Mouse (Mus musculus): ENCODE measurements around the gene Snrpb. TPM values are rescaled to one million over a fixed set of nuclear protein-coding genes. Genes with fewer than 3 reads are reported as not detected.

Snrpb gene
- polyA plus RNA-seq, 1 experiment from 2014 or later = 891 TPM

GRCm38 (mm10) chr2:130157231-130158087 is 21.7 kb downstream of the Snrpb start:
- 86% methylated on average over 14 of the region's 14 CpGs for WGBS
- no peak for DNase-seq (ENCODE audit: low spot score)

DNA sequence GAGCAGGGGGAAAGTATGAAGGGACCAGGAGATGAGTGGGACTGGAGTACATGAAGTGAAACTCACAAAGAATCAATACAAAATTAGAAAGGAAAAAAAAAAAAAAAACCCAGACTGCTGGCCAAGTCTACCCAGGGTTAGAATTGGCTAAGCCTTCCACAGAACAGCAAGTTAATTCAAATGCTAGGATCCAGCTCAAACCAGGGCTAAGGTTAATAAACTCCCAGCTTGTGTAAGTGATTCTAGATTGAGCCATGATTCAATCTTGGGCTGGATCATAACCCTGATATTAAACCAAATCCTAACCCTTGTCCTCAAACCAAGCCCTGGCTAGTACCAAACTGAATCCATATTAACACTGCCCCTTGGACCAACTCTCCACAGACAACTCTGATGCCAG is 23.4 kb downstream of the Snrpb start:
- Histone ChIP-seq H3K4me2 (ENCODE audit: low read depth, severe bottlenecking) (no peak overlapping the region), H3K9ac (ENCODE audit: low read length) (no peak overlapping the region), H3K4me1 (ENCODE audit: control insufficient read depth, insufficient read depth, low read length) (no peaks in the 10 kb centered on the region), H3K9me3 (ENCODE audit: control insufficient read depth, low read length) (no peaks in the 10 kb centered on the region), H3K4me3 (ENCODE audit: low read depth, low read length) (no peak overlapping the region), H3K36me3 (ENCODE audit: control insufficient read depth, insufficient read depth, low read length) (no peaks in the 10 kb centered on the region), H3K27me3 (ENCODE audit: control insufficient read depth, insufficient read depth, low read length) (no peaks in the 10 kb centered on the region), H3K27ac (replicated peaks; ENCODE audit: low read depth, low read length) (no peak overlapping the region)
- no peak for ATAC-seq (ENCODE audit: insufficient number of reproducible peaks, low FRiP score, low TSS enrichment, low read depth)
- DNase-seq (ENCODE audit: low spot score) = no peak

More at GRCm38 (mm10) chr2:130157231-130158087, 21.7 kb downstream of the Snrpb start:
- no peak overlapping the region for H3K27ac ChIP-seq (replicated peaks; ENCODE audit: low read depth, low read length)
- ATAC-seq (ENCODE audit: insufficient number of reproducible peaks, low FRiP score, low TSS enrichment, low read depth) = no peak
- H3K9ac ChIP-seq (ENCODE audit: low read length) = no peak overlapping the region
- H3K4me1 ChIP-seq (ENCODE audit: control insufficient read depth, insufficient read depth, low read length) = no peaks in the 10 kb centered on the region
- no peaks in the 10 kb centered on the region for H3K27me3 ChIP-seq (ENCODE audit: control insufficient read depth, insufficient read depth, low read length)
- H3K36me3 ChIP-seq (ENCODE audit: control insufficient read depth, insufficient read depth, low read length) = no peaks in the 10 kb centered on the region
- no peak overlapping the region for H3K4me3 ChIP-seq (ENCODE audit: low read depth, low read length)
- H3K9me3 ChIP-seq (ENCODE audit: control insufficient read depth, low read length) = no peaks in the 10 kb centered on the region
- no peak overlapping the region for H3K4me2 ChIP-seq (ENCODE audit: low read depth, severe bottlenecking)

DNA sequence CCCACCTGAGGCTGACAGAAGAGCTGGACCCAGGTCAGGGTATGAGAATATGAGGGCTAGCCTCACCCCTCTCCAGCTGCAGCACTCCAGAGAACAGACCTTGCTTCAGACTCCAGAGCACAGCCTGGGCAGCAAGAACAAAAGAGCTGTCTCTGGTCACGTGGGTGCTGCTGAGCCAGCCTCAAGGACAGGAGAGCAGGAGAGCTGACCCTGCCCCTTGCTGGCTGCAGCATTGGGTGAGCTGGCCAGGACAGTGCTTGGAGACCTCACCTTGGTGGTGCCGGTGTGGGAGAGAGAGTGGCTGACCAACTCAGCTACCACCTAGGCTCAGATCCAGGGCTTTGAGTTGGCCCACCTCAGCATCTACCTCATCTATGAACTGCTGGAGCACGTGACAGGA is 24.0 kb downstream of the Snrpb start:
- Histone ChIP-seq H3K36me3 (ENCODE audit: control insufficient read depth, insufficient read depth, low read length) (no peaks in the 10 kb centered on the region), H3K9me3 (ENCODE audit: control insufficient read depth, low read length) (no peaks in the 10 kb centered on the region), H3K4me2 (ENCODE audit: low read depth, severe bottlenecking) (no peak overlapping the region), H3K27me3 (ENCODE audit: control insufficient read depth, insufficient read depth, low read length) (no peaks in the 10 kb centered on the region), H3K4me3 (ENCODE audit: low read depth, low read length) (no peak overlapping the region), H3K9ac (ENCODE audit: low read length) (no peak overlapping the region), H3K27ac (replicated peaks; ENCODE audit: low read depth, low read length) (no peak overlapping the region), H3K4me1 (ENCODE audit: control insufficient read depth, insufficient read depth, low read length) (no peaks in the 10 kb centered on the region)
- ATAC-seq (ENCODE audit: insufficient number of reproducible peaks, low FRiP score, low TSS enrichment, low read depth) = no peak
- WGBS = 82% methylated on average over 3 of the region's 3 CpGs
- no peak for DNase-seq (ENCODE audit: low spot score)

DNA sequence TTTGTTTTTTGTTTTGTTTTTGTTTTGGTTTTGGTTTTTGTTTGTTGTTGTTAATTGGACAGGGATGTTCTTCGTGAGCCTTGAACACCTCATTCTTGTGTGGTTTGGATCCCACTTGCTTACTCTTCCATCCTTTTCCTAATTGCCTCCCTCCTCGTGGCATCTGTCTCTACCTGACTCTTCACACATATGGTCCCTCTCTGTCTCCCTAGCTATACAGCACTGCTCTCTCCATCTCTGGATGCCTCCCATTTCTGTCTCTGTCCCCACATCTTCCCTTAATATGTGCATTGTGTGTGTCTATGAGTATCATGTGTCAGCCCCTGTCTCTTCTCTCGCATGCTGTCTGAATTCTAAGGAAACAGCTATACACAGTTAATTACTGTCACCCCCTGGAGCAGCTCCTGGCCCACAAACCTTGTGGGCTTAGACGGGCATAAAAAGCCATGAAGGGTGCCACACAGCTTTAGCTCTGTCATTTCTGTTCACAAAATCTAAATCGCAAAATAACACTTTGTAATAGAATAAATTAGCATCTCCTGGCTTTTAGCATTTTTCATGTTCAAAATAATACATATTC is 33.0 kb downstream of the Snrpb start:
- Histone ChIP-seq H3K27me3 (ENCODE audit: control insufficient read depth, insufficient read depth, low read length) (no peaks in the 10 kb centered on the region), H3K27ac (replicated peaks; ENCODE audit: low read depth, low read length) (no peak overlapping the region), H3K36me3 (ENCODE audit: control insufficient read depth, insufficient read depth, low read length) (no peaks in the 10 kb centered on the region), H3K9me3 (ENCODE audit: control insufficient read depth, low read length) (no peaks in the 10 kb centered on the region), H3K4me3 (ENCODE audit: low read depth, low read length) (no peak overlapping the region), H3K9ac (ENCODE audit: low read length) (no peak overlapping the region), H3K4me1 (ENCODE audit: control insufficient read depth, insufficient read depth, low read length) (no peaks in the 10 kb centered on the region), H3K4me2 (ENCODE audit: low read depth, severe bottlenecking) (no peak overlapping the region)
- no peak for DNase-seq (ENCODE audit: low spot score)
- 78% methylated on average over 5 of the region's 5 CpGs for WGBS
- no peak for ATAC-seq (ENCODE audit: insufficient number of reproducible peaks, low FRiP score, low TSS enrichment, low read depth)

DNA sequence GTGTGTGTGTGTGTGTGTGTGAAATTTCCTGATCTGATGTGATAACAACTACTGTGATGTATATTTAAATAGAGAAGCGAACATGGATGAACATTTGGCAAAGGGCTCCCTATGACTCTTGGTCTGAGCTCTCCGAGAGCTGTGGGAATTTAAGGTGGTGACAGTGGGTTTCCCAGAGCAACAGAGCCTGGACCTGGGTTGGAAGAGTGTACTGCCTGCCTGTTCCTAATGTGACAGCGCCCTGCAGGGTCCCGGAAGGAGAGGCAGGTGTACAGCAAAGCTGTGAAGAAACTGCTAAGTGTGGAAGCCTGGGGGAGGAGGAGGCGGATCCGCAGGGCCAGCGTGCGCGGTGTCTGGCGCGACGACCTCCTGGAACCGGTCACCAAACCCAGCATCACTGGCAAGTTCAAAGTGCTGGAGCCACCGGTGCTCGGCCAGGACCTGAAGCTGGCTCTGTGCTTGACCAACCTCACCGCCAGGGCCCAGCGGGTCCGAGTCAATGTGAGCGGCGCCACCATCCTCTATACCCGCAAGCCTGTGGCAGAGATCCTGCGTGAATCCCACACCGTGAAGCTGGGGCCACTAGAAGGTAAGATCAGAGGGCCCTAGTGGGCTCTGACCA is 34.4 kb downstream of the Snrpb start:
- Histone ChIP-seq H3K27me3 (ENCODE audit: control insufficient read depth, insufficient read depth, low read length) (no peaks in the 10 kb centered on the region), H3K9ac (ENCODE audit: low read length) (no peak overlapping the region), H3K4me3 (ENCODE audit: low read depth, low read length) (no peak overlapping the region), H3K27ac (replicated peaks; ENCODE audit: low read depth, low read length) (no peak overlapping the region), H3K4me2 (ENCODE audit: low read depth, severe bottlenecking) (no peak overlapping the region), H3K9me3 (ENCODE audit: control insufficient read depth, low read length) (no peaks in the 10 kb centered on the region), H3K4me1 (ENCODE audit: control insufficient read depth, insufficient read depth, low read length) (no peaks in the 10 kb centered on the region), H3K36me3 (ENCODE audit: control insufficient read depth, insufficient read depth, low read length) (no peaks in the 10 kb centered on the region)
- ATAC-seq (ENCODE audit: insufficient number of reproducible peaks, low FRiP score, low TSS enrichment, low read depth) = no peak
- no peak for DNase-seq (ENCODE audit: low spot score)
- WGBS = 86% methylated on average over 23 of the region's 23 CpGs

- Histone ChIP-seq H3K4me2 (ENCODE audit: low read depth, severe bottlenecking) (no peak overlapping the region), H3K4me3 (ENCODE audit: low read depth, low read length) (no peak overlapping the region), H3K27ac (replicated peaks; ENCODE audit: low read depth, low read length) (no peak overlapping the region), H3K27me3 (ENCODE audit: control insufficient read depth, insufficient read depth, low read length) (no peaks in the 10 kb centered on the region), H3K4me1 (ENCODE audit: control insufficient read depth, insufficient read depth, low read length) (no peaks in the 10 kb centered on the region), H3K36me3 (ENCODE audit: control insufficient read depth, insufficient read depth, low read length) (no peaks in the 10 kb centered on the region), H3K9ac (ENCODE audit: low read length) (no peak overlapping the region), H3K9me3 (ENCODE audit: control insufficient read depth, low read length) (no peaks in the 10 kb centered on the region)
- 93% methylated on average over 8 of the region's 8 CpGs for WGBS
- DNase-seq (ENCODE audit: low spot score) = no peak
- no peak for ATAC-seq (ENCODE audit: insufficient number of reproducible peaks, low FRiP score, low TSS enrichment, low read depth)
Measured at GRCm38 (mm10) chr2:130143011-130143410, 36.2 kb downstream of the Snrpb start.

DNA sequence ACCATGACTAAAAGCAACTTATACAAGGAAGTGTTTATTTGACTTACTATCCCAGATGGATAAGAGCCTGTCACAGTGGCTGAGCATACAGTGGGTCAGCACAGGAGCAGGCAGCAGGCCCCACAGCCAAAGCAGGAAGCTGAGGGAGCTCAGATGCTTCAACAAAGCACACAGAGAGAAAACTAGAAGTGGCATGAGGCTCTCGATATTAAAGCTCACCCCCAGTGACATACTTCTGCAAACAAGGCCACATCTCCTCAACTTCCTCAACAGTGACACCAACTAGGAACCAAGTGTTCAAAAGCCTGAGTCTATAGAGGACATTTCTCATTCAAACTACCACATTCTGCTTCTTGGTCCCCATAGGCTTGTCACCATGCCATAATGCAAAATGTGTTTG is 49.5 kb downstream of the Snrpb start:
- 84% methylated on average over 1 of the region's 1 CpGs for WGBS
- Histone ChIP-seq H3K36me3 (ENCODE audit: control insufficient read depth, insufficient read depth, low read length) (no peaks in the 10 kb centered on the region), H3K27ac (replicated peaks; ENCODE audit: low read depth, low read length) (no peak overlapping the region), H3K9ac (ENCODE audit: low read length) (no peak overlapping the region), H3K4me2 (ENCODE audit: low read depth, severe bottlenecking) (no peak overlapping the region), H3K9me3 (ENCODE audit: control insufficient read depth, low read length) (no peaks in the 10 kb centered on the region), H3K27me3 (ENCODE audit: control insufficient read depth, insufficient read depth, low read length) (no peaks in the 10 kb centered on the region), H3K4me1 (ENCODE audit: control insufficient read depth, insufficient read depth, low read length) (no peaks in the 10 kb centered on the region), H3K4me3 (ENCODE audit: low read depth, low read length) (no peak overlapping the region)
- DNase-seq (ENCODE audit: low spot score) (no peak), ATAC-seq (ENCODE audit: insufficient number of reproducible peaks, low FRiP score, low TSS enrichment, low read depth) (no peak)

DNA sequence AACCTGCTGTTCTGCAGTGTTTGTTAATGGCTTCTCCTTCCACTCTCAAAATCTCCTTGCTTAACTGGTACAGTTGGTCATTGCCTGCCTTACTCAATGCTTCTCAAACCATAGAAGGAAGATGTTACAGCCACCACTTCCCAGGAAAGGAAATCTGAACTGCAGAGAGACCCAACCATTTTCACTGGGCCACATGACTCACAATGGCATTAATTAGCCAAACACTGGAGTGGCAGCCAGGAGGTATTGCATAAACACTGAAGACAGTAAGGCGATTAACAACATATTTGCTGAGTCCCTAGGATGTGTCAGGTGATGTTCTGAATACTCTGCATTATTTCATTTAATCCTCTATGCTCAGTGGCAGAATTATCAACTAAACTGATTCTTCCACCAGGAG is 53.1 kb downstream of the Snrpb start:
- Histone ChIP-seq H3K4me1 (ENCODE audit: control insufficient read depth, insufficient read depth, low read length) (no peaks in the 10 kb centered on the region), H3K9ac (ENCODE audit: low read length) (no peak overlapping the region), H3K4me2 (ENCODE audit: low read depth, severe bottlenecking) (no peak overlapping the region), H3K4me3 (ENCODE audit: low read depth, low read length) (no peak overlapping the region), H3K27ac (replicated peaks; ENCODE audit: low read depth, low read length) (no peak overlapping the region), H3K27me3 (ENCODE audit: control insufficient read depth, insufficient read depth, low read length) (no peaks in the 10 kb centered on the region), H3K9me3 (ENCODE audit: control insufficient read depth, low read length) (no peaks in the 10 kb centered on the region), H3K36me3 (ENCODE audit: control insufficient read depth, insufficient read depth, low read length) (no peaks in the 10 kb centered on the region)
- DNase-seq (ENCODE audit: low spot score) = no peak
- no peak for ATAC-seq (ENCODE audit: insufficient number of reproducible peaks, low FRiP score, low TSS enrichment, low read depth)
- 89% methylated on average over 1 of the region's 1 CpGs for WGBS
